Mouse (Mus musculus) liver, adult 2 months (tissue): ENCODE measurements around the gene Evl.
A peak's percentile ranks its signal among the peaks of the same experiment; 100 is the strongest.

Source experiments
- CTCF ChIP-seq: fragments of 200-500 bp; IDR thresholded peaks from 2 replicates; pipeline ENCODE4 v1.5.1; 2011; ENCODE audit warnings: low read depth, low read length, control low read depth
- POLR2A ChIP-seq: fragments of 200-500 bp; IDR thresholded peaks from 2 replicates; pipeline ENCODE4 v1.6.1; 2011; ENCODE audit warnings: low read length, control low read depth; ENCODE audit not compliant: insufficient read depth; ENCODE audit errors: extremely low read depth

DNA sequence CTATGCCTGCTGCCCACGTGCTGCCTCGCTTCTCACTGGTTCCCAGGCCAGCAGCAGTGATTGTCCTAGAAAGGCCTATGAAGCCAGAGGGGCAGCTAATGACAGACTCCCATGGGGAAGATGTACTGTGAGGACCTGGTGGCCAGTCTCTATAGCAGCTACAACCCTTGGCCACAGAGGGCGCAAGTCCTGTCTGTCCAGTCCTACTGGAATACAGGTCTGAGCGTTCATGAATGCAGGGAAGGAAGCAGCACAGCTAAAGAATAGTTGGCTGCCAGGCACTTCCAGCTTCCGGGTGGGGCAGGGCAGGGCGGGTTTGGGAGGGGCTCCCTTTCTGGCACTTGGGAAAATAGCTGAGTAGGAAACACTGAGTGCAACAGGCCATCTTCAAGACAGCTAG is 132.4 kb downstream of the Evl start:
- no peak for TF ChIP-seq POLR2A
- TF ChIP-seq CTCF = peak; percentile 46
